Mouse (Mus musculus) macrophage (primary cell): Measurements from ENCODE around the gene Clcn1. TPM values are rescaled to one million over a fixed set of nuclear protein-coding genes. Genes with fewer than 3 reads are reported as not detected.

ENCODE experiments used
- H3K27ac ChIP-seq: fragments of 350-480 bp; formaldehyde crosslinking; 2 replicates; pipeline ENCODE4 v1.9.0; 2021
- H3K36me3 ChIP-seq: fragments of 350-480 bp; formaldehyde crosslinking; 2 replicates; pipeline ENCODE4 v1.9.0; 2021; ENCODE audit errors: inconsistent target
- H3K4me3 ChIP-seq: fragments of 350-480 bp; formaldehyde crosslinking; 2 replicates; pipeline ENCODE4 v1.9.0; 2021; ENCODE audit errors: inconsistent target
- H3K79me2 ChIP-seq: fragments of 350-480 bp; formaldehyde crosslinking; 2 replicates; pipeline ENCODE4 v1.9.0; 2021; ENCODE audit errors: inconsistent target
- WGBS: methylation state at CpG from one replicate; pipeline ENCODE4 v1.1.7; 2026; ENCODE audit warnings: inconsistent platforms; ENCODE audit not compliant: missing documents; 5-methylcytosine and 5-hydroxymethylcytosine counted together
- polyA plus RNA-seq: library from polyadenylated mRNA; stranded (reverse); fragments of 250-400 nt; gene quantifications from 3 replicates; pipeline ENCODE4 v1.2.4, GENCODE M21; 2018; ENCODE audit warnings: inconsistent platforms

Gene Clcn1
- polyA plus RNA-seq, 1 experiment from 2014 or later: 0.09 TPM

GRCm38 (mm10) chr6:42361041-42361895, 74.8 kb downstream of the Clcn1 start:
- no peaks in the 10 kb centered on the region; the same call in 1 of the 2 replicates for H3K79me2 ChIP-seq
- H3K4me3 ChIP-seq: no peak overlapping the region
- H3K27ac ChIP-seq: no peak overlapping the region
- H3K36me3 ChIP-seq: peaks cover 44% of the 10 kb centered on the region
- 91% methylated on average over 11 of the region's 13 CpGs for WGBS

DNA sequence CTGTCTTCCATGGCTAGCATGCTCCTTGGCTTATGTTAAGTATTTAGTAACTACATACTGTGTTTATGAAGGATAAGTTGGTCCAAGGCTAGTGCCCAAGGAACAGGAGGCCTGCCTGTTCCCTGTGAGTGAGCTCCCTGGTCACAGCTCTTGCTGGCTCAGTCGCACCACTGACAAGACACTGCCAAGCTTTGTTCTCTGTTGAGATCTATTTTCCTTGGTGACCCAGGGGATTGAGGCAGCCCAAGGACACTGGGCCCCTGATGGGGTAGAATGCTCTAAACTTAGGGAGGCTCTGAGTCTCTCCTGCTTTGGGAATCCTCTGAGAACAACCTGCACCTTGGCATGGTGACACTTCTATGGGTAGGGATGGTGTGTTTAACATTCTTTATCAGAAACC, 75.6 kb downstream of the Clcn1 start:
- Histone ChIP-seq H3K36me3 (peaks cover 36% of the 10 kb centered on the region), H3K79me2 (no peaks in the 10 kb centered on the region), H3K4me3 (no peak overlapping the region), H3K27ac (no peak overlapping the region)
- 64% methylated on average over 1 of the region's 1 CpGs for WGBS

- Histone ChIP-seq H3K79me2 (no peaks in the 10 kb centered on the region), H3K36me3 (peaks cover 31% of the 10 kb centered on the region), H3K27ac (no peak overlapping the region), H3K4me3 (no peak overlapping the region)
- 88% methylated on average over 1 of the region's 1 CpGs for WGBS
Measured at GRCm38 (mm10) chr6:42362497-42362896, 76.0 kb downstream of the Clcn1 start.

DNA sequence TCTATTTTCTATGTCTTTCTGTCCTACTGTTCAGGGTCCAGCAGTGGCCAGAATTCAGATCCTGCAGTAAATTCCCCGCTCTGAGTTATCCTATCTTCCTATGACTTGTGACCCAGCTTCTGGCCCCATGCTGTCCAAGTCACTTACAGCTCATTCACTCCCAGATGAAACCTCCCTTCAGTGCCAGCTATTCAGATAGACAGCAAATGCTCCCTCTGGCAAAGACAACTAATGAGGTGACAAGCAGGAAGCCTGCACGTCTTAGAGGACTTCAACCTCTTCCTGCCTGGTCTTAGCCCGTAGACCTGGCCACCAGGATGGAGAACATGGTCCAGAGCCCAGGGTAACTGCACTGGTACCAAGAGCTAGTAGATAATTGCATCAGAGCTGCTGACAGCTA, 76.5 kb downstream of the Clcn1 start:
- Histone ChIP-seq H3K36me3 (peaks cover 27% of the 10 kb centered on the region), H3K27ac (no peak overlapping the region), H3K4me3 (no peak overlapping the region), H3K79me2 (no peaks in the 10 kb centered on the region)
- WGBS: 45% methylated on average over 3 of the region's 3 CpGs

DNA sequence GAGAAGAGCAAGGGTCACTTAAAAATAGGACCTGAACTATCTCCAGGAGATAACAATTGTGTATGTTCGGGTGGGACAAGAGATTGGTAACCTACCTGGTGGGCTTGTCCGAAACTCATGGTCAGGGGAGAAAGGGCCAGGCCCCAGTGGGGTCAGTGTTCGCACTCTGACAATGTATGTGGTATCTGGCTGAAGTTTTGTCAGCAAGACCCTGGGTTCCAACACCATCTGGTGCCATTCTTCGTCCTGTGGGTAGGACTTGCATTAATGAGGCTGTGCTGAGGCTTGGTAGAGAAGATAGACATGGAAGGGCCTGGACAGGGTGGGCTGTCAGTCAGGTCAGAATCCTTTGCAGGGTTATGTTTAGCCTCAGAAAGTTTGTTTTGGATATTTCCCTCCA, 77.6 kb downstream of the Clcn1 start:
- peaks cover 16% of the 10 kb centered on the region for H3K36me3 ChIP-seq
- H3K79me2 ChIP-seq: no peaks in the 10 kb centered on the region
- H3K4me3 ChIP-seq: no peak overlapping the region
- no peak overlapping the region for H3K27ac ChIP-seq
- 89% methylated on average over 4 of the region's 4 CpGs for WGBS

GRCm38 (mm10) chr6:42364607-42365006, 78.1 kb downstream of the Clcn1 start:
- Histone ChIP-seq H3K27ac (no peak overlapping the region), H3K36me3 (peaks cover 10% of the 10 kb centered on the region), H3K79me2 (no peaks in the 10 kb centered on the region), H3K4me3 (no peak overlapping the region)
- 97% methylated on average over 15 of the region's 15 CpGs for WGBS

DNA sequence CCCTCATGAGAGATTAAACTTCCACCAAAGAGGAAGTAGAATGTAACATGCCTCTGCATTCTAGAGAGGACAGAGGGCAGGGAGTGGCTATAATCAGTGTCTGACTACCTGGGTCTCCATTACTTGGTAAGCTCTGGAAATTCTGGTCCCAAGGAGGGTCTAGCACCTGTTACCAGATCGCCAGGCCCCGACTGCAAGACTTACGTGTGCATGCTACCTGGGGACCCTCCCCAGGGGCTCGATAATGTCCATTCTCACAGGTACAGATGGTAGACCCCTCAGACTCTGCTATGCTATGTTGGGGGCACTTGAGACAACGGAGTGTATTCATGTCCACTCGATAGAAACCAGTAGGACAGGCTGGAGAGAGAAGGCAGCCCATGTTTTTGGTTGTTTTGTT, 78.7 kb downstream of the Clcn1 start:
- Histone ChIP-seq H3K27ac (no peak overlapping the region), H3K4me3 (no peak overlapping the region), H3K79me2 (no peaks in the 10 kb centered on the region), H3K36me3 (peaks cover 5% of the 10 kb centered on the region; the same call in 1 of the 2 replicates)
- 95% methylated on average over 5 of the region's 6 CpGs for WGBS

Other genes starting within 250 kb of the Clcn1 start
- gene Sva, start 248.3 kb upstream of the Clcn1 start, polyA plus RNA-seq: not detected in 3 replicates
- gene Tas2r139, start 145.7 kb upstream of the Clcn1 start, polyA plus RNA-seq: not detected in 3 replicates
- gene Tas2r144, start 71.4 kb upstream of the Clcn1 start, polyA plus RNA-seq: not detected in 3 replicates
- gene Gstk1, start 40.8 kb upstream of the Clcn1 start, polyA plus RNA-seq: 4.0 to 4.3 TPM (median 4.2 TPM) in 3 replicates
- gene Tmem139, start 24.7 kb upstream of the Clcn1 start, polyA plus RNA-seq: not detected in 3 replicates
- 7.8 to 14.4 TPM (median 10.2 TPM) in 3 replicates for gene Casp2, start 21.7 kb upstream of the Clcn1 start, polyA plus RNA-seq
- not detected in 3 replicates for gene Fam131b, start 38.0 kb downstream of the Clcn1 start, polyA plus RNA-seq
- 63.6 to 176 TPM (median 108 TPM) in 3 replicates for gene Zyx, start 62.9 kb downstream of the Clcn1 start, polyA plus RNA-seq
- not detected in 3 replicates for gene Epha1, start 86.6 kb downstream of the Clcn1 start, polyA plus RNA-seq
- gene Tas2r143, start 113.6 kb downstream of the Clcn1 start, polyA plus RNA-seq: not detected in 3 replicates
- gene Tas2r135, start 118.7 kb downstream of the Clcn1 start, polyA plus RNA-seq: not detected in 3 replicates
- gene Tas2r126, start 147.8 kb downstream of the Clcn1 start, polyA plus RNA-seq: not detected in 3 replicates
- not detected in 3 replicates for gene Olfr458, start 178.5 kb downstream of the Clcn1 start, polyA plus RNA-seq
- gene Olfr457, start 189.7 kb downstream of the Clcn1 start, polyA plus RNA-seq: not detected in 3 replicates
- not detected in 3 replicates for gene Olfr456, start 200.5 kb downstream of the Clcn1 start, polyA plus RNA-seq